Mouse (Mus musculus) bone marrow, adult 2 months (tissue): ENCODE data around the gene Sema4c. TPM values are rescaled to one million over a fixed set of nuclear protein-coding genes. Genes with fewer than 3 reads are reported as not detected.

Experiments used
- H3K27ac ChIP-seq: fragments of 200-500 bp; 2 replicates; pipeline ENCODE4 v1.5.1; 2012; ENCODE audit warnings: low read depth, mild to moderate bottlenecking, control low read depth, inconsistent platforms, low read length; ENCODE audit not compliant: control insufficient read depth, poor library complexity, insufficient read depth
- H3K4me1 ChIP-seq: fragments of 200-500 bp; 2 replicates; pipeline ENCODE4 v1.6.1; 2011; ENCODE audit warnings: low read length; ENCODE audit not compliant: control insufficient read depth, insufficient read depth
- H3K4me3 ChIP-seq: fragments of 200-500 bp; replicated peaks from 2 replicates; pipeline ENCODE3; 2011; ENCODE audit warnings: mild to moderate bottlenecking, low read depth, low read length, control low read depth; ENCODE audit not compliant: control insufficient read depth
- CTCF ChIP-seq: fragments of 200-500 bp; IDR thresholded peaks from 2 replicates; pipeline ENCODE4 v1.5.1; 2011; ENCODE audit warnings: low read length, control low read depth; ENCODE audit not compliant: control insufficient read depth, insufficient read depth
- POLR2A ChIP-seq: fragments of 200-500 bp; IDR thresholded peaks from 2 replicates; pipeline ENCODE4 v1.6.1; 2011; ENCODE audit warnings: low read depth, mild to moderate bottlenecking, control low read depth, low read length, borderline replicate concordance; ENCODE audit not compliant: control insufficient read depth
- WGBS: fragments of 180-500 bp; shearing (Covaris S2); methylation state at CpG from one replicate; pipeline ENCODE4 v1.1.7; 2018; 5-methylcytosine and 5-hydroxymethylcytosine counted together
- polyA plus RNA-seq: library from polyadenylated mRNA; stranded (reverse); fragments of >200 nt; gene quantifications from 2 replicates; pipeline ENCODE4 v1.2.4, GENCODE M21; 2011; ENCODE audit warnings: low replicate concordance; ENCODE audit not compliant: missing spikeins, insufficient read depth, insufficient read length

Gene Sema4c
- polyA plus RNA-seq, 1 experiment: 4.8 TPM

- Histone ChIP-seq H3K27ac (no peak overlapping the region), H3K4me1 (peaks cover 2% of the 10 kb centered on the region; the same call in 1 of the 2 replicates), H3K4me3 (no peak overlapping the region)
- TF ChIP-seq POLR2A (no peak), CTCF (no peak)
- 19% methylated on average over 1 of the region's 1 CpGs for WGBS
Observed at GRCm38 (mm10) chr1:36593099-36593498, 35.0 kb upstream of the Sema4c start.

GRCm38 (mm10) chr1:36591408-36591807 lies 33.3 kb upstream of the Sema4c start:
- H3K4me3 ChIP-seq: no peak overlapping the region
- H3K4me1 ChIP-seq: peaks cover 2% of the 10 kb centered on the region; the same call in 1 of the 2 replicates
- WGBS: 17% methylated on average over 2 of the region's 2 CpGs
- TF ChIP-seq CTCF: no peak
- TF ChIP-seq POLR2A: no peak
- H3K27ac ChIP-seq: no peak overlapping the region

GRCm38 (mm10) chr1:36590664-36591063 lies 32.5 kb upstream of the Sema4c start:
- no peak for TF ChIP-seq CTCF
- TF ChIP-seq POLR2A: no peak
- H3K27ac ChIP-seq: no peak overlapping the region
- WGBS: 77% methylated on average over 9 of the region's 9 CpGs
- H3K4me3 ChIP-seq: no peak overlapping the region
- peaks cover 2% of the 10 kb centered on the region; the same call in 1 of the 2 replicates for H3K4me1 ChIP-seq

GRCm38 (mm10) chr1:36589486-36589885 lies 31.3 kb upstream of the Sema4c start:
- Histone ChIP-seq H3K27ac (no peak overlapping the region), H3K4me1 (peaks cover 2% of the 10 kb centered on the region; the same call in 1 of the 2 replicates), H3K4me3 (no peak overlapping the region)
- TF ChIP-seq POLR2A: no peak
- TF ChIP-seq CTCF: no peak
- WGBS: 65% methylated on average over 6 of the region's 6 CpGs

GRCm38 (mm10) chr1:36588476-36589450 lies 30.6 kb upstream of the Sema4c start:
- no peak for TF ChIP-seq CTCF
- WGBS: 64% methylated on average over 13 of the region's 13 CpGs
- Histone ChIP-seq H3K27ac (no peak overlapping the region), H3K4me3 (no peak overlapping the region), H3K4me1 (peaks cover 2% of the 10 kb centered on the region; the same call in 1 of the 2 replicates)

GRCm38 (mm10) chr1:36587860-36588259 lies 29.7 kb upstream of the Sema4c start:
- Histone ChIP-seq H3K27ac (no peak overlapping the region), H3K4me3 (no peak overlapping the region), H3K4me1 (peaks cover 2% of the 10 kb centered on the region; the same call in 1 of the 2 replicates)
- TF ChIP-seq CTCF: no peak
- no peak for TF ChIP-seq POLR2A
- 88% methylated on average over 6 of the region's 6 CpGs for WGBS

- H3K4me3 ChIP-seq: no peak overlapping the region
- TF ChIP-seq POLR2A: no peak
- 83% methylated on average over 4 of the region's 4 CpGs for WGBS
Observed at GRCm38 (mm10) chr1:36586288-36586687, 28.1 kb upstream of the Sema4c start.

GRCm38 (mm10) chr1:36583408-36584116 lies 25.4 kb upstream of the Sema4c start:
- no peak for TF ChIP-seq CTCF
- TF ChIP-seq POLR2A: no peak
- H3K27ac ChIP-seq: no peak overlapping the region
- no peaks in the 10 kb centered on the region for H3K4me1 ChIP-seq
- no peak overlapping the region for H3K4me3 ChIP-seq
- WGBS: 75% methylated on average over 8 of the region's 8 CpGs

More at GRCm38 (mm10) chr1:36586288-36586687, 28.1 kb upstream of the Sema4c start:
- H3K27ac ChIP-seq: no peak overlapping the region
- H3K4me1 ChIP-seq: peaks cover 2% of the 10 kb centered on the region; the same call in 1 of the 2 replicates
